Mouse (Mus musculus) left cerebral cortex, adult 18-20 months (tissue): ENCODE results near the gene Zc2hc1c. TPM values are rescaled to one million over a fixed set of nuclear protein-coding genes. Genes with fewer than 3 reads are reported as not detected.
"Not testable (repeated sequence)": the region's sequence is repeated elsewhere in the genome, so short reads cannot be mapped to it uniquely, and the experiment has no call there.

Experiments
- DNase-seq, 2 experiments: peaks; one replicate each; pipeline ENCODE4 v3.0.0; 2021 to 2022; ENCODE audit warnings: low spot score in 2 of 2, mixed read lengths in 1 of 2
- total RNA-seq, 2 experiments: library from RNA; stranded (reverse); gene quantifications; 2 replicates each; pipeline ENCODE4 v1.2.3; 2021

The Zc2hc1c gene
- total RNA-seq, 2 experiments from 2014 or later: 2.3 to 2.8 TPM

- not testable (repeated sequence) for DNase-seq
These were observed 6.6 kb upstream of the Zc2hc1c start for GRCm38 (mm10) chr12:85281756-85282155.

GRCm38 (mm10) chr12:85284331-85284730 is 4.1 kb upstream of the Zc2hc1c start:
- DNase-seq: no peak

GRCm38 (mm10) chr12:85284996-85285395 is 3.4 kb upstream of the Zc2hc1c start:
- no peak for DNase-seq

GRCm38 (mm10) chr12:85286941-85287340 is 1.4 kb upstream of the Zc2hc1c start:
- DNase-seq: no peak

- no peak for DNase-seq
These were observed 444 bp upstream of the Zc2hc1c start, which contains the start of gene Acyp1 for GRCm38 (mm10) chr12:85287809-85288485. Gene Acyp1 (minus strand): TSS chr12:85288438.

- peak in 1 of 2 experiments; percentile 27 for DNase-seq
These were observed 988 bp downstream of the Zc2hc1c start for GRCm38 (mm10) chr12:85289157-85290000.

- no peak for DNase-seq
These were observed 2.2 kb downstream of the Zc2hc1c start for GRCm38 (mm10) chr12:85290633-85291032.

GRCm38 (mm10) chr12:85291541-85291940 is 3.1 kb downstream of the Zc2hc1c start:
- DNase-seq: no peak

- DNase-seq: no peak
These were observed 3.9 kb downstream of the Zc2hc1c start for GRCm38 (mm10) chr12:85292288-85292687.

GRCm38 (mm10) chr12:85292906-85293305 is 4.5 kb downstream of the Zc2hc1c start:
- DNase-seq: no peak

- DNase-seq: no peak
These were observed 7.1 kb downstream of the Zc2hc1c start for GRCm38 (mm10) chr12:85295506-85295905.

- DNase-seq: no peak
These were observed 8.5 kb downstream of the Zc2hc1c start for GRCm38 (mm10) chr12:85296915-85297314.

GRCm38 (mm10) chr12:85297345-85297997 is 9.1 kb downstream of the Zc2hc1c start:
- no peak for DNase-seq

GRCm38 (mm10) chr12:85298127-85298834 is 9.9 kb downstream of the Zc2hc1c start:
- DNase-seq: no peak

GRCm38 (mm10) chr12:85298835-85299180 is 10.4 kb downstream of the Zc2hc1c start:
- DNase-seq: no peak

- DNase-seq: no peak
These were observed 14.9 kb downstream of the Zc2hc1c start for GRCm38 (mm10) chr12:85303256-85303655.

GRCm38 (mm10) chr12:85304725-85305124 is 16.3 kb downstream of the Zc2hc1c start:
- DNase-seq: no peak

GRCm38 (mm10) chr12:85305247-85305892 is 17.0 kb downstream of the Zc2hc1c start:
- DNase-seq: peak; percentile 81 to 87

- no peak for DNase-seq
These were observed 20.3 kb downstream of the Zc2hc1c start for GRCm38 (mm10) chr12:85308651-85309050.

- DNase-seq: no peak
These were observed 41.8 kb downstream of the Zc2hc1c start for GRCm38 (mm10) chr12:85330153-85330552.
